Comparison of ENCODE assay signal across 48 mouse cellular contexts in genomic region chr7:3130342-3130741, GRCm38 (mm10). TPM values are rescaled to one million over a fixed set of nuclear protein-coding genes. Genes with fewer than 3 reads are reported as not detected.
"Had no signal": no experiment of that assay in that cellular context is flagged by ENCODE, and none has a peak within 500 bp of the region (broad histone marks: within the 10 kb centered on the region; RNA-seq: fewer than 3 reads in every experiment).

No protein-coding gene starts in this region.

- H3K4me1 ChIP-seq: heart, embryonic 10.5 days; heart, embryonic 12.5 days; heart, embryonic 13.5 days; heart, embryonic 15.5 days; hindbrain, embryonic 10.5 days; hindbrain, embryonic 12.5 days; hindbrain, embryonic 13.5 days; hindbrain, embryonic 15.5 days; kidney, embryonic 15.5 days had no signal

- H3K4me2 ChIP-seq: heart, embryonic 11.5 days; heart, embryonic 12.5 days; heart, embryonic 13.5 days; heart, embryonic 15.5 days; hindbrain, embryonic 12.5 days; hindbrain, embryonic 13.5 days; hindbrain, embryonic 14.5 days; hindbrain, embryonic 15.5 days; kidney, embryonic 15.5 days had no signal

- ATAC-seq: hindbrain, embryonic 16.5 days; inflammation-experienced regulatory T-cells, adult 6 months had no signal

- H3K9ac ChIP-seq: heart, embryonic 12.5 days; heart, embryonic 13.5 days; heart, embryonic 15.5 days; hindbrain, embryonic 12.5 days; hindbrain, embryonic 13.5 days; hindbrain, embryonic 14.5 days; hindbrain, embryonic 15.5 days; kidney, embryonic 15.5 days had no signal

- DNase-seq: heart, postnatal 10 days; heart, postnatal 14 days; heart, postnatal 36 days; heart, postnatal 4 days; kidney, adult 11 months; kidney, adult 18-20 months; kidney, adult 2 months; kidney, adult 8-10 months; kidney, adult 9 months; kidney, postnatal 10 days; kidney, postnatal 14 days; kidney, postnatal 25 days; kidney, postnatal 36 days; kidney, postnatal 4 days; layer of hippocampus, adult 9-11 months; layer of hippocampus, postnatal 36 days had no signal

- H3K36me3 ChIP-seq: heart, embryonic 10.5 days; heart, embryonic 12.5 days; heart, embryonic 13.5 days; heart, embryonic 15.5 days; hindbrain, embryonic 10.5 days; hindbrain, embryonic 12.5 days; hindbrain, embryonic 13.5 days; hindbrain, embryonic 15.5 days; kidney, embryonic 15.5 days had no signal

- H3K4me3 ChIP-seq: heart, embryonic 10.5 days; heart, embryonic 12.5 days; heart, embryonic 13.5 days; heart, embryonic 15.5 days; hindbrain, embryonic 10.5 days; hindbrain, embryonic 12.5 days; hindbrain, embryonic 13.5 days; hindbrain, embryonic 15.5 days; kidney, embryonic 15.5 days; layer of hippocampus, adult 2 months; left cerebral cortex, adult 2 months had no signal

- H3K9me3 ChIP-seq: heart, embryonic 10.5 days; heart, embryonic 13.5 days; heart, embryonic 15.5 days; hindbrain, embryonic 15.5 days; kidney, embryonic 15.5 days had no signal

- H3K27ac ChIP-seq: heart, embryonic 10.5 days; heart, embryonic 13.5 days; heart, embryonic 15.5 days; hindbrain, embryonic 10.5 days; hindbrain, embryonic 12.5 days; hindbrain, embryonic 13.5 days; hindbrain, embryonic 14.5 days; hindbrain, embryonic 15.5 days; kidney, embryonic 15.5 days; kidney, postnatal 0 days; layer of hippocampus, adult 2 months; left cerebral cortex, adult 2 months had no signal

- H3K27me3 ChIP-seq: heart, embryonic 12.5 days; heart, embryonic 13.5 days; heart, embryonic 15.5 days; hindbrain, embryonic 12.5 days; hindbrain, embryonic 13.5 days; hindbrain, embryonic 15.5 days; kidney, embryonic 15.5 days had no signal

RNA-seq across cellular contexts. Expression of gene AU018091, which starts 38.7 kb away (rescaled TPM):
- total RNA-seq: heart, postnatal 10 days; heart, postnatal 14 days; heart, postnatal 25 days; heart, postnatal 36 days; heart, postnatal 4 days; hematopoietic stem cell, adult 5-6 weeks; layer of hippocampus, adult 18-20 months; layer of hippocampus, adult 2 months; layer of hippocampus, adult 8-10 months; layer of hippocampus, postnatal 10 days; layer of hippocampus, postnatal 14 days; layer of hippocampus, postnatal 25 days; layer of hippocampus, postnatal 36 days; left cerebral cortex, adult 18-20 months; left cerebral cortex, adult 2 months; left cerebral cortex, adult 8-10 months had no signal
- polyA plus RNA-seq: heart, embryonic 11.5 days; heart, embryonic 13.5 days; heart, embryonic 14.5 days; heart, embryonic 15.5 days; heart, embryonic 16.5 days; heart, postnatal 0 days; hindbrain, embryonic 13.5 days; hindbrain, embryonic 14.5 days; hindbrain, embryonic 15.5 days; hindbrain, embryonic 16.5 days; inflammation-experienced regulatory T-cells, adult 6 months; intestine, embryonic 14.5 days; kidney, adult 2 months; kidney, embryonic 14.5 days; kidney, embryonic 15.5 days; kidney, embryonic 16.5 days; kidney, postnatal 0 days; large intestine, adult 2 months had no signal
